20 mouse cellular contexts compared by ENCODE assay signal in genomic region chr5:30591786-30592185, GRCm38 (mm10). TPM values are rescaled to one million over a fixed set of nuclear protein-coding genes. Genes with fewer than 3 reads are reported as not detected.
"Had no signal": no experiment of that assay in that cellular context is flagged by ENCODE, and none has a peak within 500 bp of the region (broad histone marks: within the 10 kb centered on the region; RNA-seq: fewer than 3 reads in every experiment).

No protein-coding gene starts in this region.

- H3K4me2 ChIP-seq: limb, embryonic 15.5 days; liver, embryonic 12.5 days; neural tube, embryonic 13.5 days; stomach, embryonic 15.5 days had no signal

- DNase-seq: kidney, postnatal 14 days; lung, embryonic 14.5 days; lung, postnatal 10 days; lung, postnatal 4 days; right cerebral cortex, postnatal 14 days; thymus, postnatal 36 days had no signal

- H3K9me3 ChIP-seq: limb, embryonic 15.5 days; liver, embryonic 12.5 days; midbrain, embryonic 10.5 days; neural tube, embryonic 13.5 days; stomach, embryonic 15.5 days had no signal

- H3K4me3 ChIP-seq: limb, embryonic 15.5 days; liver, embryonic 12.5 days; midbrain, embryonic 10.5 days; neural tube, embryonic 13.5 days; stomach, embryonic 15.5 days had no signal

- H3K27ac ChIP-seq: limb, embryonic 15.5 days; liver, embryonic 12.5 days; midbrain, embryonic 10.5 days; neural tube, embryonic 13.5 days; stomach, embryonic 15.5 days had no signal

- ATAC-seq: liver, embryonic 12.5 days; midbrain, embryonic 16.5 days had no signal

- H3K36me3 ChIP-seq: limb, embryonic 15.5 days; liver, embryonic 12.5 days; midbrain, embryonic 10.5 days; neural tube, embryonic 13.5 days; stomach, embryonic 15.5 days had no signal

- H3K9ac ChIP-seq: limb, embryonic 15.5 days; liver, embryonic 12.5 days; lung, embryonic 14.5 days; neural tube, embryonic 13.5 days; stomach, embryonic 15.5 days had no signal

RNA-seq across cellular contexts. Expression of gene Kcnk3, which starts 3.8 kb away (rescaled TPM):
- total RNA-seq: megakaryocyte, adult 5-6 weeks had no signal

RNA-seq across cellular contexts. Expression of gene Cib4, which starts 46.1 kb away (rescaled TPM):
- total RNA-seq: layer of hippocampus, postnatal 25 days; left cerebral cortex, adult 8-10 months; left cerebral cortex, postnatal 25 days; megakaryocyte, adult 5-6 weeks had no signal
- polyA plus RNA-seq: limb, embryonic 11.5 days; limb, embryonic 15.5 days; liver, embryonic 12.5 days; liver, embryonic 16.5 days; lung, embryonic 14.5 days; midbrain, embryonic 10.5 days; midbrain, embryonic 16.5 days; neural tube, embryonic 13.5 days; spleen, adult 2 months; stomach, embryonic 15.5 days; thymus, postnatal 0 days had no signal
